Mouse (Mus musculus): ENCODE data around the gene Plet1. TPM values are rescaled to one million over a fixed set of nuclear protein-coding genes. Genes with fewer than 3 reads are reported as not detected.

Gene Plet1
- polyA plus RNA-seq, 1 experiment from 2014 or later, result 1.6 TPM

GRCm38 (mm10) chr9:50496546-50496945 lies 2.2 kb downstream of the Plet1 start:
- no peak for ATAC-seq (ENCODE audit: borderline replicate concordance, extremely low read depth, low FRiP score, low TSS enrichment)
- Histone ChIP-seq H3K27me3 (no peaks in the 10 kb centered on the region), H3K4me2 (no peak overlapping the region), H3K9me3 (no peaks in the 10 kb centered on the region), H3K4me3 (no peak overlapping the region), H3K4me1 (peaks cover 9% of the 10 kb centered on the region), H3K27ac (0 out of 2 replicates have a peak overlapping the region, but pooled peaks have one; percentile 26), H3K9ac (no peak overlapping the region), H3K36me3 (no peaks in the 10 kb centered on the region)
- WGBS, result 22% methylated on average over 6 of the region's 6 CpGs

DNA sequence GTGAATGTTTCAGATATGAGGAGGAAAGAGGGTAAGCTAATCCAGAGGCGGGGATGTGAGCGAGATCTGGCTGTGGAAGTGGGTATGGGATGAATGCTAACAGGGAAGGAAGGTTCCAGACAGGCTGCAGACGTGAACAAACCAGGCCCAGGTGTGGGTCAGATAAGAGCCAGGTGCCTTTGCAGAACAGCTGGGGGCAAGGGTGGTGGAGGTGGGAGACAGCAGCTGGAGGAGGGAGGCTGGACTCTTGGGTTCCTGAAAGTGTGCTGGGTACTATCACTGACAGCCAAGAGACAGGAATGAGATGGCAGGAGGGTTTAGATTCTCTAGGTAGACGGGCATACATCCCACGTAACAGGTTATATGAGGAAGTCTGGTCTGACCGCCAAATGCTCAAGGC lies 2.8 kb downstream of the Plet1 start:
- ATAC-seq (ENCODE audit: borderline replicate concordance, extremely low read depth, low FRiP score, low TSS enrichment), result no peak
- no peaks in the 10 kb centered on the region for H3K36me3 ChIP-seq
- H3K4me1 ChIP-seq, result peaks cover 9% of the 10 kb centered on the region
- H3K4me2 ChIP-seq, result no peak overlapping the region
- no peaks in the 10 kb centered on the region for H3K9me3 ChIP-seq
- no peak overlapping the region for H3K4me3 ChIP-seq
- H3K27me3 ChIP-seq, result no peaks in the 10 kb centered on the region
- WGBS, result 52% methylated on average over 6 of the region's 6 CpGs
- no peak overlapping the region for H3K9ac ChIP-seq
- no peak overlapping the region for H3K27ac ChIP-seq

DNA sequence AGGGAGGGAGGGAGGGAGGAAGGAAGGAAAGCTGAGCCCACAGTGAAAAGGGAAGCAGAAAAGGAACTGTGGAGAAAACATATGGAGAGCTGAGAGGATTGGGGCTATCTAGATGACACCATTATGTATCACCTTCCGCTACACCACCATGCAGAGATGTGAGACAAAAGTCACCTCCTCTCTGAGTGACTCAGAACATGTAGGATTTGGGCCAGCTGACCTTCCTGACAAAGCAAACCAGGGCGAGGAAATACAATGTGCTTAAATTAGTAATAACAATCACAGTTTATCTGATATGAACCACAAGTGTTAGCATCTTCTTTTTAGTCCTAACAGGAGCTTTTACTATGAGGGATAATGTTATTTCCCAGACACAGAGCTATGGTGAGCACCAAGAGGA lies 3.2 kb downstream of the Plet1 start:
- H3K36me3 ChIP-seq, result no peaks in the 10 kb centered on the region
- no peak overlapping the region for H3K4me2 ChIP-seq
- H3K9ac ChIP-seq, result no peak overlapping the region
- H3K4me1 ChIP-seq, result peaks cover 9% of the 10 kb centered on the region
- 67% methylated on average over 2 of the region's 2 CpGs for WGBS
- no peak overlapping the region for H3K27ac ChIP-seq
- no peaks in the 10 kb centered on the region for H3K9me3 ChIP-seq
- H3K4me3 ChIP-seq, result no peak overlapping the region
- no peak for ATAC-seq (ENCODE audit: borderline replicate concordance, extremely low read depth, low FRiP score, low TSS enrichment)
- no peaks in the 10 kb centered on the region for H3K27me3 ChIP-seq

DNA sequence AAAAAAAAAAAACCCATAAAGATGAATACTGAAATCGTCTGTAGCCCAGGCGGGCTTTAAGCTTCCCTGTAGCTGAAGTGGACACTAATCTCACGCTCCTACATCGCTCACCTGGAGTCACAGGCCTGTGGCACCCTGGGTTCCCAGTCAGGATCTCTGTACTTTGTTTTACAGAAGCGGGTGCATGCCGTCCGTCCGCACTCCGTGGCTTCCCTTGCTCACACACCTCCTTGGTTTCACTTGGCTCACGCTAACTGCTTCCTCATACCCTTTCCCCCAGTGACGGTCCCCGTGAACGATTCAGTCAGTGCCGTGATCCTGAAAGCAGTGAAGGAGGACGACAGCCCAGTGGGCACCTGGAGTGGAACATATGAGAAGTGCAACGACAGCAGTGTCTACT lies 4.5 kb downstream of the Plet1 start:
- 72% methylated on average over 16 of the region's 16 CpGs for WGBS
- no peak for ATAC-seq (ENCODE audit: borderline replicate concordance, extremely low read depth, low FRiP score, low TSS enrichment)
- Histone ChIP-seq H3K27ac (no peak overlapping the region), H3K4me1 (peaks cover 9% of the 10 kb centered on the region), H3K9ac (no peak overlapping the region), H3K4me3 (no peak overlapping the region), H3K4me2 (no peak overlapping the region), H3K36me3 (no peaks in the 10 kb centered on the region), H3K27me3 (no peaks in the 10 kb centered on the region), H3K9me3 (no peaks in the 10 kb centered on the region)

DNA sequence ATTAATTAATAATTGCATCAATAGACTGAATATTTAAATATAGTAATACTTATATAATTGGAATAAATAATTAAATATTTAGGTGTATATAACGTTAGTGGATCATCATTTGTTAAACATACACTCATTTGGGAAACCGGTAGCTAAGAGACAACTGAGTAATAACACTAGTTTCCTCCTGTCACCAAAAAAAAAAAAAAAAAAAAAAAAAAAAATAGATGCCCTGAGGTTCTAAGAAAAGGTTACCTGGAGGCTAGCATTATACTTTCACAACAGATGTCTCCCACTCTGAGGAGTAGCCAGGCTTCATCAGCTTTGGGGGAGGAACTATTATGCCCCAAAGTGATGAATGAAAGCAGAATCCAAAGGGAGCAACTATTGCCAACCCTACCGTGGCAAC lies 5.5 kb downstream of the Plet1 start:
- H3K4me1 ChIP-seq, result peaks cover 9% of the 10 kb centered on the region
- H3K27ac ChIP-seq, result no peak overlapping the region
- H3K4me3 ChIP-seq, result no peak overlapping the region
- H3K9ac ChIP-seq, result no peak overlapping the region
- 80% methylated on average over 3 of the region's 3 CpGs for WGBS
- no peaks in the 10 kb centered on the region for H3K9me3 ChIP-seq
- no peak overlapping the region for H3K4me2 ChIP-seq
- no peaks in the 10 kb centered on the region for H3K27me3 ChIP-seq
- H3K36me3 ChIP-seq, result no peaks in the 10 kb centered on the region
- no peak for ATAC-seq (ENCODE audit: borderline replicate concordance, extremely low read depth, low FRiP score, low TSS enrichment)

DNA sequence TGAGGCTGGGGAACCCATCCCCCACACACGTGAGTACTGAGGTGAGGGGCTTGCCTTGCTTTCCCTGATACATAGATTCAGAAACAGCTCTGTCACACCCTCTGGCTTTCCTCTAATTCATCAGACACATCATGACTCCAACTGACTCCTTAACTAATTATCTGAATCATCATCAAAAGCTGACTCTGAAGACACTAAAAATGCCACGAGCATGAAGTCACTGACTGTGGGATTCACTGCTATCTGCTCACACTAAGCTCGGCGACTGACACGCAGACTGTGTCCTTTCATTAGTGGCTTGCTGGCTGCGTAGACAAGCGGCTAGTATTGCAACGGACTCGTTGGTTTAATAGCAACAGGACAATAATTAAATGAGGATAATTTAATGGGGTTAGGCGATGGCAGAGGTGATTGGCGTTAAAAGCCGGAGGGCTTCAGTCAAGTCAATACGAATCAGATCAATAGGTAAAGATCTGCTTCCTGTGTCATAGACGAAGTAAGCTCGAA lies 6.2 kb downstream of the Plet1 start:
- Histone ChIP-seq H3K9me3 (no peaks in the 10 kb centered on the region), H3K4me3 (peak overlapping the region; percentile 37), H3K36me3 (no peaks in the 10 kb centered on the region), H3K4me2 (peak overlapping the region; percentile 59), H3K4me1 (peaks cover 9% of the 10 kb centered on the region), H3K9ac (no peak overlapping the region), H3K27me3 (no peaks in the 10 kb centered on the region), H3K27ac (no peak overlapping the region)
- WGBS, result 64% methylated on average over 15 of the region's 15 CpGs
- no peak for ATAC-seq (ENCODE audit: borderline replicate concordance, extremely low read depth, low FRiP score, low TSS enrichment)

- no peaks in the 10 kb centered on the region for H3K27me3 ChIP-seq
- no peaks in the 10 kb centered on the region for H3K36me3 ChIP-seq
- peak overlapping the region; percentile 59 for H3K4me2 ChIP-seq
- H3K27ac ChIP-seq, result no peak overlapping the region
- peak overlapping the region; percentile 37 for H3K4me3 ChIP-seq
- H3K9me3 ChIP-seq, result no peaks in the 10 kb centered on the region
- 18% methylated on average over 14 of the region's 14 CpGs for WGBS
- peaks cover 6% of the 10 kb centered on the region for H3K4me1 ChIP-seq
- peak; percentile 83; the same call in 1 of the 2 replicates for ATAC-seq (ENCODE audit: borderline replicate concordance, extremely low read depth, low FRiP score, low TSS enrichment)
- H3K9ac ChIP-seq, result 0 out of 2 replicates have a peak overlapping the region, but pooled peaks have one; percentile 20
Observed at GRCm38 (mm10) chr9:50500974-50501501, 6.7 kb downstream of the Plet1 start.

DNA sequence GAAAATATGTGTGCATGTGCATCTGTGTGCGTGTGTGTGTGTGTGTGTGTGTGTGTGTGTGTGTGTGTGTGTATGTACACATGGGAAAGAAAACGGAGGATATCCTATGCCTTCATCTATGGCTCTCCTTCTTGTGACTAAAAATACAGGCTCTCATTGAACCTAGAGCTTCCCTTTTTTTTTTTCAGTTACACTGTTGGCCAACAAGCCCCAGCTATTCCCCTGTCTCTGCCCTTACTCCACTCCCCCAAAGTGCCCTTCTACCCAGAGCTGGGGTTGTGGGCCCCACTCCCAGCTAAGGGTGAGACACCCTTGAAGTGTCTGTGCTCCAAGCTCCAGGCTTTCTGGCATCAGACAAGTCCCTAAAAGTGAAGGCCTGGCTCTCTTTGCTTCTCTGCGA lies 8.6 kb downstream of the Plet1 start:
- Histone ChIP-seq H3K27me3 (no peaks in the 10 kb centered on the region), H3K4me2 (no peak overlapping the region), H3K4me3 (no peak overlapping the region), H3K36me3 (no peaks in the 10 kb centered on the region), H3K4me1 (no peaks in the 10 kb centered on the region), H3K27ac (no peak overlapping the region), H3K9me3 (no peaks in the 10 kb centered on the region), H3K9ac (no peak overlapping the region)
- 79% methylated on average over 3 of the region's 3 CpGs for WGBS
- no peak for ATAC-seq (ENCODE audit: borderline replicate concordance, extremely low read depth, low FRiP score, low TSS enrichment)

DNA sequence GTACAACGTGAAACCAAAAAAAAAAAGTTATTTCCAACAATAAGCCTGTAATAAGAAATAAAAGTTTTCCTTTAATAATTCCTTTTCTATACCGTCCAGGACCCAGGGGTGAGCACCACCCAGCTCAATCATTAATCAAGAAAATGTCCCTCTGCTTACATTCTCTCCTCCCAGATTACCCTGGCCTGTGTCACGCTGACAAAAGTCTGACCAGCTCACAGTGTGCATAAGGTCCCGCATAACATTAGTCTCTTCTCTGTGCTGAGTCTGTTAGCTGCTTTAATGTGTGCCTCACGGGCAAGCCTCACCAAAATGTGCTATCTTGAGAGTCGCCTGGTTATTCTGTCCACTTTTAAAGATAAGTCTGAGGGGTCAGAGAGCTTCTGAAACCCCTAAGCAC lies 11.1 kb downstream of the Plet1 start:
- Histone ChIP-seq H3K27me3 (no peaks in the 10 kb centered on the region), H3K9ac (no peak overlapping the region)
- no peak for ATAC-seq (ENCODE audit: borderline replicate concordance, extremely low read depth, low FRiP score, low TSS enrichment)

GRCm38 (mm10) chr9:50507570-50507969 lies 13.2 kb downstream of the Plet1 start:
- no peak for ATAC-seq (ENCODE audit: borderline replicate concordance, extremely low read depth, low FRiP score, low TSS enrichment)
- WGBS, result 28% methylated on average over 7 of the region's 7 CpGs
- Histone ChIP-seq H3K4me1 (no peaks in the 10 kb centered on the region), H3K9me3 (no peaks in the 10 kb centered on the region), H3K36me3 (no peaks in the 10 kb centered on the region), H3K9ac (no peak overlapping the region), H3K27me3 (no peaks in the 10 kb centered on the region), H3K27ac (no peak overlapping the region), H3K4me2 (no peak overlapping the region), H3K4me3 (no peak overlapping the region)

More for the DNA sequence above, 11.1 kb downstream of the Plet1 start:
- 31% methylated on average over 6 of the region's 6 CpGs for WGBS
- no peaks in the 10 kb centered on the region for H3K9me3 ChIP-seq
- no peaks in the 10 kb centered on the region for H3K36me3 ChIP-seq
- no peak overlapping the region for H3K4me2 ChIP-seq
- H3K4me1 ChIP-seq, result no peaks in the 10 kb centered on the region
- no peak overlapping the region for H3K27ac ChIP-seq
- no peak overlapping the region for H3K4me3 ChIP-seq

DNA sequence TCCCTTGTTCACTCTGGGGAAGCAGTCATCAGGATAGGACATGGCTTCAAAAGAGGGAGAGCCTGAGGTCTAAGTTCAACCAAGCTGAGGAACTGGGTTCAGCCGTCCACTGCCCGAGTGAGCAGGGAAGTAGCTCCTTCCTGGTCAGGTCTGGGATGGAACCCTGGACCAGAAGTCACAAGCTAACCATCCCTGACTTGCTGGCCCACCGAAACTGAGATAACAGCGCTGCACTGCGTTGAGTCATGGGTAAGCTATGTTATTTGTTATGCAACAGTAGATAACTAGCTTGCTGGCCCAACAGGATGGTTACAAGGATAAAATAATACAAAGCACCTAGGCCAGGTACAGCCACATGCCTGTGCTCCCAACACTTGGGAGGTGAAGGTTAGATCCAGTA lies 21.1 kb downstream of the Plet1 start:
- H3K27me3 ChIP-seq, result no peaks in the 10 kb centered on the region
- no peak overlapping the region for H3K4me2 ChIP-seq
- no peak for ATAC-seq (ENCODE audit: borderline replicate concordance, extremely low read depth, low FRiP score, low TSS enrichment)
- no peaks in the 10 kb centered on the region for H3K36me3 ChIP-seq
- no peaks in the 10 kb centered on the region for H3K4me1 ChIP-seq
- H3K9me3 ChIP-seq, result no peaks in the 10 kb centered on the region
- H3K9ac ChIP-seq, result no peak overlapping the region
- no peak overlapping the region for H3K4me3 ChIP-seq
- no peak overlapping the region for H3K27ac ChIP-seq
- 80% methylated on average over 5 of the region's 5 CpGs for WGBS

DNA sequence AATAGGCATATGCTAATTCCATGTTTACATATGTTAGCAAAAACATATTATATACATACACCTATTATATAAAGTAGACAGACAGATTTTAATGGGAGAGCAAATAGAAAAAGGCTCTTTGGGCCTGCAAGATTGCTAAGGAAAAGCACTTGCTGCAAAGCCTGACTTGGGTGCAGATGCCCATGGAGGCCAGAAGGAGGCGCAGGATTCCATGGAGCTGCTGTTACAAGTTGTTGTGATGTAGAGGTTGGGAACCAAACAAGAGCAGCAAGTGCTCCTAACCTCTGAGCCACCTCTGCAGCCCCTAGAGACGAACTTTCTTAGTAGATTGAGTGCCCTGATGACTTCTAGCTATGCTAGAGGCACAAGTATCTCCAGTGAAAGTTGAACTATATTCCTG lies 24.5 kb downstream of the Plet1 start:
- WGBS, result 6% methylated on average over 2 of the region's 2 CpGs
- no peaks in the 10 kb centered on the region for H3K9me3 ChIP-seq
- no peak overlapping the region for H3K9ac ChIP-seq
- no peak for ATAC-seq (ENCODE audit: borderline replicate concordance, extremely low read depth, low FRiP score, low TSS enrichment)
- no peaks in the 10 kb centered on the region for H3K4me1 ChIP-seq
- no peak overlapping the region for H3K4me2 ChIP-seq
- H3K27me3 ChIP-seq, result no peaks in the 10 kb centered on the region
- H3K27ac ChIP-seq, result no peak overlapping the region
- H3K36me3 ChIP-seq, result peaks cover 8% of the 10 kb centered on the region; the same call in 1 of the 2 replicates
- H3K4me3 ChIP-seq, result no peak overlapping the region

DNA sequence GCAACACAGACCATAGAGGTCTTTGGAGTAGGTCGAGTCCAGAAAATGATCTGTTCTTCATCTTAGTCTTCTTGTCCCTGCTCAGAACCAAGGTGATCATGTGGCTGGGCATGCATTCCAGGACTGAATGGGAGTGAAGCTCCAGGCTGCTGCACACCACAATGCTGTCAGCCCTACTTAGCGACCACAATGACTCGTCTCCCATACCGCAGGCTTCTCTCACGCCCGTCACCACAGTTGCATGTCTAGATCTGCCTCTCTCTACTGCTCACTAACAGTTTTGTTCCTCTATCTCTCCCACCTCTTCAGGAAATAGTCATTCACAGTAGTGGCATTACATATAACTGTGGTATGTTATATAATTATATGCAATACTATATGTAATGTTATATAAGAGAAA lies 26.4 kb downstream of the Plet1 start:
- Histone ChIP-seq H3K4me3 (no peak overlapping the region), H3K4me1 (no peaks in the 10 kb centered on the region), H3K9ac (no peak overlapping the region), H3K27ac (no peak overlapping the region), H3K9me3 (no peaks in the 10 kb centered on the region), H3K36me3 (peaks cover 8% of the 10 kb centered on the region; the same call in 1 of the 2 replicates), H3K4me2 (no peak overlapping the region), H3K27me3 (no peaks in the 10 kb centered on the region)
- no peak for ATAC-seq (ENCODE audit: borderline replicate concordance, extremely low read depth, low FRiP score, low TSS enrichment)
- 85% methylated on average over 6 of the region's 6 CpGs for WGBS
